In the genomic region with DNA sequence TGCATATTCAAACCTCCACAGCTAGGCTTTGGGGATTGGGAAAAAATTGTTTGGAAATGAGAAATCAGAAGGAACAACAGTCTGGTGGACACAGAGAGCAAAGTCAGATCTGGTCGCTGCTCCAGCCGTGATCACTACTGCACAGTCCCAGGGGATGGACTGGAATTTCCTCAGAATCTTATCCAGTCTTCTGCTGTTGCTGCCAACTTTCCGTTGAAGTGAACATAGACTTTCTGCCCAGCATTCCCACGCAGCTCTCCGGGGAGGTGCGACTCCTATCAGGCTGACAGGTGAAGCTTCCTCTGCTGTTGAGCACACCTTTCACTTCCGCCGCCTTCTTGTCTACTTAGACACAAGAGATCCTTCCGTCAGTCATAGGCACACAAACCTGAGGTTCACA, we compare ENCODE assay signal across 14 mouse cellular contexts.
DNase-seq lines count a peak whose midpoint lies in the region; ATAC-seq and TF ChIP-seq lines count a peak whose summit lies in the region.
"Had no signal": no experiment of that assay in that cellular context is flagged by ENCODE, and none has a peak within 500 bp of the region (broad histone marks: within the 10 kb centered on the region; RNA-seq: fewer than 3 reads in every experiment).

No protein-coding gene starts in this region.

- no peak overlapping the region for H3K4me3 ChIP-seq in lung, postnatal 0 days (ENCODE audit: low read depth, low read length)
- H3K4me3 ChIP-seq in heart, embryonic 14.5 days (ENCODE audit: control insufficient read depth in 1 of 2, insufficient read depth in 1 of 2, low read depth in 1 of 2, low read length in 2 of 2), result no peak overlapping the region
- H3K4me3 ChIP-seq in hindbrain, embryonic 16.5 days (ENCODE audit: low read length), result no peak overlapping the region
- H3K4me3 ChIP-seq: midbrain, embryonic 12.5 days had no signal

- no peak for ATAC-seq in lung, postnatal 0 days
- 0 out of 2 replicates have a peak, but pooled peaks have one; percentile 31 for ATAC-seq in heart, embryonic 14.5 days (ENCODE audit: insufficient number of reproducible peaks, insufficient read depth, low FRiP score, low read depth)
- ATAC-seq in frontal cortex, adult (ENCODE audit: low TSS enrichment), result no peak
- no peak for ATAC-seq in hindbrain, embryonic 16.5 days
- ATAC-seq: activated CD4-positive, CD25-positive, alpha-beta regulatory T cell, adult 4 months; forebrain, embryonic 14.5 days had no signal

- H3K9me3 ChIP-seq in lung, postnatal 0 days (ENCODE audit: low read length), result no peaks in the 10 kb centered on the region
- peaks cover 9% of the 10 kb centered on the region; the same call in 1 of the 2 replicates for H3K9me3 ChIP-seq in heart, embryonic 14.5 days (ENCODE audit: control insufficient read depth, low read length)
- H3K9me3 ChIP-seq in hindbrain, embryonic 16.5 days (ENCODE audit: control insufficient read depth, low read length), result no peaks in the 10 kb centered on the region
- H3K9me3 ChIP-seq: midbrain, embryonic 12.5 days had no signal

- no peak overlapping the region for H3K4me2 ChIP-seq in lung, postnatal 0 days (replicated peaks; ENCODE audit: low read depth, low read length)
- H3K4me2 ChIP-seq in heart, embryonic 14.5 days (ENCODE audit: low read length), result no peak overlapping the region
- H3K4me2 ChIP-seq in hindbrain, embryonic 16.5 days (ENCODE audit: low read length), result no peak overlapping the region
- H3K4me2 ChIP-seq: midbrain, embryonic 12.5 days had no signal

- H3K27ac ChIP-seq in lung, postnatal 0 days (ENCODE audit: low read length), result no peak overlapping the region
- H3K27ac ChIP-seq in heart, embryonic 14.5 days (replicated peaks in 1 of 2; ENCODE audit: control insufficient read depth in 1 of 2, insufficient read depth in 1 of 2, low read depth in 2 of 2, low read length in 2 of 2), result peak overlapping the region; percentile 22 to 47; a peak in 2 of 4 replicates
- no peak overlapping the region for H3K27ac ChIP-seq in hindbrain, embryonic 16.5 days (ENCODE audit: low read depth, low read length)
- H3K27ac ChIP-seq: liver, embryonic 14.5 days; midbrain, embryonic 12.5 days had no signal

- no peak overlapping the region for H3K9ac ChIP-seq in lung, postnatal 0 days (replicated peaks; ENCODE audit: low read depth)
- H3K9ac ChIP-seq in heart, embryonic 14.5 days (ENCODE audit: low read length), result no peak overlapping the region
- no peak overlapping the region for H3K9ac ChIP-seq in hindbrain, embryonic 16.5 days (ENCODE audit: low read depth, low read length)
- H3K9ac ChIP-seq: liver, embryonic 14.5 days; midbrain, embryonic 12.5 days had no signal

- TF ChIP-seq EP300 in lung, postnatal 0 days (IDR thresholded peaks at IDR 0.05), result no peak

- no peaks in the 10 kb centered on the region for H3K36me3 ChIP-seq in lung, postnatal 0 days (ENCODE audit: insufficient read depth, low read length)
- H3K36me3 ChIP-seq in heart, embryonic 14.5 days (ENCODE audit: control insufficient read depth, insufficient read depth, low read length), result no peaks in the 10 kb centered on the region
- no peaks in the 10 kb centered on the region for H3K36me3 ChIP-seq in hindbrain, embryonic 16.5 days (ENCODE audit: control insufficient read depth, insufficient read depth, low read length)
- H3K36me3 ChIP-seq: midbrain, embryonic 12.5 days had no signal

- TF ChIP-seq CTCF in lung, postnatal 0 days (IDR thresholded peaks at IDR 0.05), result no peak

- no peaks in the 10 kb centered on the region for H3K27me3 ChIP-seq in lung, postnatal 0 days (replicated peaks; ENCODE audit: insufficient read depth, low read length)
- no peaks in the 10 kb centered on the region for H3K27me3 ChIP-seq in heart, embryonic 14.5 days (ENCODE audit: control insufficient read depth, insufficient read depth, low read length)
- peaks cover 4% of the 10 kb centered on the region; the same call in 1 of the 2 replicates for H3K27me3 ChIP-seq in hindbrain, embryonic 16.5 days (replicated peaks; ENCODE audit: control insufficient read depth, insufficient read depth, low read length)

- 76% methylated on average over 9 of the region's 9 CpGs for WGBS in lung, postnatal 0 days
- 58% methylated on average over 9 of the region's 9 CpGs for WGBS in heart, embryonic 14.5 days
- WGBS in hindbrain, embryonic 16.5 days, result 88% methylated on average over 9 of the region's 9 CpGs

- H3K4me1 ChIP-seq in lung, postnatal 0 days (ENCODE audit: insufficient read depth, low read depth, low read length), result no peaks in the 10 kb centered on the region
- peaks cover 5 to 9% of the 10 kb centered on the region in 2 experiments; a peak in 1 of 4 replicates for H3K4me1 ChIP-seq in heart, embryonic 14.5 days (ENCODE audit: control insufficient read depth in 2 of 2, insufficient read depth in 2 of 2, low read length in 2 of 2)
- no peaks in the 10 kb centered on the region for H3K4me1 ChIP-seq in hindbrain, embryonic 16.5 days (ENCODE audit: control insufficient read depth, insufficient read depth, low read depth, low read length)

- DNase-seq in kidney, adult 9 months, result peak; percentile 30
- no peak for DNase-seq in kidney, adult 11 months
- peak; percentile 43 for DNase-seq in lung, postnatal 36 days
- DNase-seq in lung, postnatal 0 days (ENCODE audit: low spot score), result no peak
- no peak for DNase-seq in B cell, adult 2 months
- DNase-seq: left cerebral cortex, postnatal 4 days; lung, postnatal 4 days had no signal

Comparison
In these comparisons a context has a peak if more than half of its experiments do, and no peak if none do; other contexts are left out.
1. DNase-seq: peak in kidney, adult 9 months (single experiment) and lung, postnatal 36 days (single experiment); none in kidney, adult 11 months (single experiment), lung, postnatal 0 days (single experiment) and B cell, adult 2 months (0 of 2).
2. H3K27ac ChIP-seq: peak in heart, embryonic 14.5 days (2 of 2); none in lung, postnatal 0 days (single experiment) and hindbrain, embryonic 16.5 days (single experiment).